8 mouse cellular contexts compared by ENCODE assay signal in the genomic region with DNA sequence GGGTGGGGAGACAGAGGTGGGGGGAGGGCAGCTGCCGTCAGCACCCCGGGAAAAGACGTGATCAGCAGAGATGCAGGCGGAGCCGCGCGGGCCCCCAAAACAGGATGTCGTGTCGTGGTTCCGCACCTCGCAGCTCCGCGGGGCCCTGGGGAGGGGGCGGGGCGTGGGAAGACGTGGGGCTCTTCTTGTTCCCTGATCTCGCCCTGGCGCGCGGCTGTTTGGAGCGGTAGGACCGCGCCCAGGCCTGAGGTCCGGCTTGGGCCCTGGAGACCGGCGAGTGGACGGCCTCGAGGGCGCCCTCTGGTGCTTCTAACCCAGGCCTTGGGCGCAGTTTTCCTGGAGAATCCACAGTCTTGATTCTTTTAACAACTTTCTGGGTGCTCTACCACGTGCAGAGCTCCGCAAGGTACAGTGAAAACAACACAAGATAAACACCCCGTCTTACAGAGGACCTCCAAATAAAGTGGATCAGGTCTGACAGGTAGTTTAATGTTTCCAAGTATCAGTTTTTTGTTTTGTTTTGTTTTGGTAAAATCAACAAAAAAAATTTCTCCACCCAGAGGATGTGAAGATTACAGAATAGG. TPM values are rescaled to one million over a fixed set of nuclear protein-coding genes. Genes with fewer than 3 reads are reported as not detected.
DNase-seq lines count a peak whose midpoint lies in the region; ATAC-seq and TF ChIP-seq lines count a peak whose summit lies in the region.

No protein-coding gene starts in this region.

- peak overlapping the region; percentile 88 to 92 for H3K4me3 ChIP-seq in ES-E14 (ENCODE audit: insufficient read depth in 1 of 2, low read depth in 1 of 2, low read length in 2 of 2, poor library complexity in 1 of 2, severe bottlenecking in 1 of 2)
- peak overlapping the region; percentile 81 for H3K4me3 ChIP-seq in forebrain, embryonic 12.5 days (replicated peaks)
- peak overlapping the region; percentile 94 for H3K4me3 ChIP-seq in heart, embryonic 16.5 days (ENCODE audit: low read length)
- H3K4me3 ChIP-seq in liver, embryonic 12.5 days = peak overlapping the region; percentile 94
- H3K4me3 ChIP-seq in myocyte = peak overlapping the region; percentile 79
- peak overlapping the region; percentile 88 for H3K4me3 ChIP-seq in stomach, postnatal 0 days (ENCODE audit: low read depth, low read length)

- under 1% methylated on average over 33 of the region's 33 CpGs for WGBS in forebrain, embryonic 12.5 days
- under 1% methylated on average over 32 of the region's 33 CpGs for WGBS in heart, embryonic 16.5 days
- WGBS in liver, embryonic 12.5 days (ENCODE audit: insufficient replicate concordance) = 1% methylated on average over 33 of the region's 33 CpGs
- whole genome bisulfite sequencing in stomach, postnatal 0 days = 0% methylated on average over 33 of the region's 33 CpGs

- H3K9ac ChIP-seq in ES-E14 (ENCODE audit: insufficient read depth, low read depth, low read length, poor library complexity, severe bottlenecking) = peak overlapping the region; percentile 85
- peak overlapping the region; percentile 85 for H3K9ac ChIP-seq in forebrain, embryonic 12.5 days
- H3K9ac ChIP-seq in heart, embryonic 16.5 days (ENCODE audit: low read length) = peak overlapping the region; percentile 99
- H3K9ac ChIP-seq in liver, embryonic 12.5 days = peak overlapping the region; percentile 85
- H3K9ac ChIP-seq in stomach, postnatal 0 days (ENCODE audit: low read length) = peak overlapping the region; percentile 91

- no peak for TF ChIP-seq EP300 in stomach, postnatal 0 days (optimal IDR thresholded peaks at IDR 0.05)

- peak overlapping the region; percentile 70 for H3K27ac ChIP-seq in ES-E14 (ENCODE audit: insufficient read depth, low read depth, low read length, poor library complexity, severe bottlenecking)
- H3K27ac ChIP-seq in forebrain, embryonic 12.5 days = peak overlapping the region; percentile 84
- H3K27ac ChIP-seq in heart, embryonic 16.5 days (ENCODE audit: low read length) = peak overlapping the region; percentile 91
- H3K27ac ChIP-seq in liver, embryonic 12.5 days = peak overlapping the region; percentile 96
- peak overlapping the region; percentile 96 for H3K27ac ChIP-seq in stomach, postnatal 0 days (replicated peaks)

- peak overlapping the region; percentile 91 for H3K4me2 ChIP-seq in forebrain, embryonic 12.5 days
- peak overlapping the region; percentile 84 for H3K4me2 ChIP-seq in heart, embryonic 16.5 days (ENCODE audit: low read depth, low read length)
- H3K4me2 ChIP-seq in liver, embryonic 12.5 days = peak overlapping the region; percentile 93
- H3K4me2 ChIP-seq in myocyte (ENCODE audit: low read depth) = peak overlapping the region; percentile 82
- peak overlapping the region; percentile 72 for H3K4me2 ChIP-seq in stomach, postnatal 0 days (replicated peaks; ENCODE audit: low read depth)

- no peaks in the 10 kb centered on the region for H3K27me3 ChIP-seq in forebrain, embryonic 12.5 days
- no peaks in the 10 kb centered on the region for H3K27me3 ChIP-seq in heart, embryonic 16.5 days (ENCODE audit: control insufficient read depth, insufficient read depth, low read length)
- H3K27me3 ChIP-seq in liver, embryonic 12.5 days (replicated peaks) = no peaks in the 10 kb centered on the region
- H3K27me3 ChIP-seq in myocyte (ENCODE audit: control insufficient read depth, insufficient read depth, insufficient read length) = no peaks in the 10 kb centered on the region
- no peaks in the 10 kb centered on the region for H3K27me3 ChIP-seq in stomach, postnatal 0 days (ENCODE audit: control insufficient read depth, insufficient read depth, low read length)

- peak overlapping the region; percentile 60 for H3ac ChIP-seq in myocyte (ENCODE audit: control insufficient read depth, insufficient read length)

- peak; percentile 52 for TF ChIP-seq POLR2A in myocyte (IDR thresholded peaks at IDR 0.05; ENCODE audit: insufficient read length, low read depth)

- peak; percentile 85 for TF ChIP-seq CTCF in stomach, postnatal 0 days (IDR thresholded peaks at IDR 0.05; ENCODE audit: low read depth)

- peaks cover 40% of the 10 kb centered on the region for H3K79me2 ChIP-seq in myocyte (ENCODE audit: control insufficient read depth, insufficient read depth)

- H3K36me3 ChIP-seq in ES-E14 (ENCODE audit: control insufficient read depth, insufficient read depth, low read length, poor library complexity, severe bottlenecking) = no peaks in the 10 kb centered on the region
- no peaks in the 10 kb centered on the region for H3K36me3 ChIP-seq in forebrain, embryonic 12.5 days (replicated peaks)
- H3K36me3 ChIP-seq in heart, embryonic 16.5 days (ENCODE audit: control insufficient read depth, insufficient read depth) = no peaks in the 10 kb centered on the region
- 0 out of 2 replicates have a peak, but pooled peaks cover 2% of the 10 kb centered on the region for H3K36me3 ChIP-seq in liver, embryonic 12.5 days
- H3K36me3 ChIP-seq in myocyte (ENCODE audit: control insufficient read depth, insufficient read depth) = no peaks in the 10 kb centered on the region
- H3K36me3 ChIP-seq in stomach, postnatal 0 days (ENCODE audit: control insufficient read depth, insufficient read depth, low read length) = no peaks in the 10 kb centered on the region

- peak; percentile 47 for DNase-seq in ES-E14 (ENCODE audit: low read depth, low spot score)
- DNase-seq in kidney, postnatal 25 days = peak; percentile 94 to 96
- peak; percentile 94 for DNase-seq in stomach, postnatal 0 days (ENCODE audit: low spot score)

- ATAC-seq in cerebellum, adult (ENCODE audit: insufficient number of reproducible peaks, low FRiP score, low TSS enrichment) = peak; percentile 75
- peak; percentile 83 for ATAC-seq in forebrain, embryonic 12.5 days (ENCODE audit: low FRiP score)
- peak; percentile 79 for ATAC-seq in heart, embryonic 16.5 days (replicated peaks; ENCODE audit: extremely low read depth, insufficient read depth, low FRiP score)
- peak; percentile 69 for ATAC-seq in liver, embryonic 12.5 days
- ATAC-seq in stomach, postnatal 0 days (ENCODE audit: low FRiP score, low TSS enrichment) = peak; percentile 90

- no peaks in the 10 kb centered on the region for H3K9me3 ChIP-seq in ES-E14 (ENCODE audit: control insufficient read depth, insufficient read depth, low read depth, low read length)
- no peaks in the 10 kb centered on the region for H3K9me3 ChIP-seq in forebrain, embryonic 12.5 days
- H3K9me3 ChIP-seq in heart, embryonic 16.5 days (replicated peaks; ENCODE audit: control insufficient read depth, low read length) = no peaks in the 10 kb centered on the region
- H3K9me3 ChIP-seq in liver, embryonic 12.5 days (replicated peaks) = no peaks in the 10 kb centered on the region
- no peaks in the 10 kb centered on the region for H3K9me3 ChIP-seq in stomach, postnatal 0 days (ENCODE audit: control insufficient read depth, low read length)

- peaks cover 0 to 17% of the 10 kb centered on the region in 2 experiments; a peak in 2 of 4 replicates for H3K4me1 ChIP-seq in ES-E14 (ENCODE audit: control insufficient read depth in 2 of 2, insufficient read depth in 2 of 2, low read length in 2 of 2, poor library complexity in 1 of 2)
- H3K4me1 ChIP-seq in forebrain, embryonic 12.5 days = peaks cover 38% of the 10 kb centered on the region
- peaks cover 40% of the 10 kb centered on the region for H3K4me1 ChIP-seq in heart, embryonic 16.5 days (ENCODE audit: control insufficient read depth, insufficient read depth, low read length)
- H3K4me1 ChIP-seq in liver, embryonic 12.5 days = peaks cover 73% of the 10 kb centered on the region
- H3K4me1 ChIP-seq in stomach, postnatal 0 days (replicated peaks; ENCODE audit: control insufficient read depth, insufficient read depth) = peaks cover 12% of the 10 kb centered on the region

- in situ Hi-C loops in ES-E14 (cut with MboI; ENCODE audit: low sequenced_read_pairs in 2 of 2, unreplicated experiment in 2 of 2) = loop anchor here in 1 of 2 experiments (10.0 kb wide), 1 partner anchor 174 kb away; no protein-coding TSS in a partner anchor

TF ChIP-seq in ES-E14, 5 proteins besides CTCF, POLR2A, EP300 and RAD21 (continues in another document):
- TF ChIP-seq CHD2 (IDR thresholded peaks at IDR 0.05; ENCODE audit: low read depth, low read length) = no peak

TF ChIP-seq in myocyte, 11 proteins besides CTCF, POLR2A, EP300 and RAD21 (continues in another document):
- TF ChIP-seq MAX (IDR thresholded peaks at IDR 0.05; ENCODE audit: low read depth) (no peak), USF1 (IDR thresholded peaks at IDR 0.05; ENCODE audit: low read depth) (peak; percentile 44)

RNA-seq across cellular contexts. Expression of a gene that starts 5.1 kb away (rescaled TPM):
- total RNA-seq in ES-E14 (2012; rRNA removed) = 3.8 and 4.3 TPM in 2 replicates
- polyA plus RNA-seq in forebrain, embryonic 12.5 days (2016; fragmentation: Nextera tagmentation; extraction: Ambion mirVana) = 21.7 and 25.1 TPM in 2 replicates
- polyA plus RNA-seq in heart, embryonic 16.5 days (2015; fragmentation: Nextera tagmentation; extraction: Ambion mirVana) = 54.1 and 59.6 TPM in 2 replicates
- polyA plus RNA-seq in liver, embryonic 12.5 days (2016; fragmentation: Nextera tagmentation; extraction: Ambion mirVana) = 61.3 and 63.3 TPM in 2 replicates
- polyA plus RNA-seq in myocyte (2012; fragmentation: generic; extraction: Trizol) = 62.6 TPM
- 52.1 and 53.1 TPM in 2 replicates for polyA plus RNA-seq in stomach, postnatal 0 days (2015; fragmentation: Nextera tagmentation; extraction: Ambion mirVana)

RNA-seq across cellular contexts. Expression of a gene that starts 16.9 kb away (rescaled TPM):
- total RNA-seq in ES-E14 (2012; rRNA removed) = 22.4 and 31.3 TPM in 2 replicates
- polyA plus RNA-seq in forebrain, embryonic 12.5 days (2016; fragmentation: Nextera tagmentation; extraction: Ambion mirVana) = 11.6 and 11.7 TPM in 2 replicates
- 16.2 and 18.5 TPM in 2 replicates for polyA plus RNA-seq in heart, embryonic 16.5 days (2015; fragmentation: Nextera tagmentation; extraction: Ambion mirVana)
- polyA plus RNA-seq in liver, embryonic 12.5 days (2016; fragmentation: Nextera tagmentation; extraction: Ambion mirVana) = 19.5 and 19.9 TPM in 2 replicates
- polyA plus RNA-seq in myocyte (2012; fragmentation: generic; extraction: Trizol) = 37.0 TPM
- 26.4 and 29.5 TPM in 2 replicates for polyA plus RNA-seq in stomach, postnatal 0 days (2015; fragmentation: Nextera tagmentation; extraction: Ambion mirVana)

RNA-seq across cellular contexts. Expression of a gene that starts 40.7 kb away (rescaled TPM):
- total RNA-seq in ES-E14 (2012; rRNA removed) = 24.0 and 30.1 TPM in 2 replicates
- polyA plus RNA-seq in forebrain, embryonic 12.5 days (2016; fragmentation: Nextera tagmentation; extraction: Ambion mirVana) = 54.3 and 59.2 TPM in 2 replicates
- 56.4 and 61.6 TPM in 2 replicates for polyA plus RNA-seq in heart, embryonic 16.5 days (2015; fragmentation: Nextera tagmentation; extraction: Ambion mirVana)
- 28.5 and 28.6 TPM in 2 replicates for polyA plus RNA-seq in liver, embryonic 12.5 days (2016; fragmentation: Nextera tagmentation; extraction: Ambion mirVana)
- 33.3 TPM for polyA plus RNA-seq in myocyte (2012; fragmentation: generic; extraction: Trizol)
- polyA plus RNA-seq in stomach, postnatal 0 days (2015; fragmentation: Nextera tagmentation; extraction: Ambion mirVana) = 88.2 and 89.6 TPM in 2 replicates

RNA-seq across cellular contexts. Expression of a gene that starts 40.7 kb away (rescaled TPM):
- total RNA-seq in ES-E14 (2012; rRNA removed) = 50.5 and 59.4 TPM in 2 replicates
- 45.2 and 46.8 TPM in 2 replicates for polyA plus RNA-seq in forebrain, embryonic 12.5 days (2016; fragmentation: Nextera tagmentation; extraction: Ambion mirVana)
- 20.7 and 20.8 TPM in 2 replicates for polyA plus RNA-seq in heart, embryonic 16.5 days (2015; fragmentation: Nextera tagmentation; extraction: Ambion mirVana)
- polyA plus RNA-seq in liver, embryonic 12.5 days (2016; fragmentation: Nextera tagmentation; extraction: Ambion mirVana) = 30.4 and 31.0 TPM in 2 replicates
- polyA plus RNA-seq in myocyte (2012; fragmentation: generic; extraction: Trizol) = 16.1 TPM
- polyA plus RNA-seq in stomach, postnatal 0 days (2015; fragmentation: Nextera tagmentation; extraction: Ambion mirVana) = 12.1 and 12.3 TPM in 2 replicates

Comparison
In these comparisons a context has a peak if more than half of its experiments do, and no peak if none do; other contexts are left out.
1. Peak in every context shown above with its lines: DNase-seq, ATAC-seq, H3K4me3 ChIP-seq and H3K27ac ChIP-seq.